Mouse (Mus musculus): ENCODE measurements around the gene Pck1. TPM values are rescaled to one million over a fixed set of nuclear protein-coding genes. Genes with fewer than 3 reads are reported as not detected.

Gene Pck1
- polyA plus RNA-seq, 1 experiment from 2014 or later = 0.08 TPM

- H3K4me3 ChIP-seq (replicated peaks) = no peak overlapping the region
- ATAC-seq (ENCODE audit: insufficient number of reproducible peaks, insufficient read depth, low FRiP score, low TSS enrichment, low read depth) = no peak
- whole genome bisulfite sequencing = 45% methylated on average over 2 of the region's 2 CpGs
- H3K36me3 ChIP-seq = no peaks in the 10 kb centered on the region
- peaks cover 23% of the 10 kb centered on the region; the same call in 1 of the 2 replicates for H3K27me3 ChIP-seq
- H3K4me1 ChIP-seq (replicated peaks) = peaks cover 38% of the 10 kb centered on the region
- no peak overlapping the region for H3K9ac ChIP-seq (replicated peaks)
- H3K9me3 ChIP-seq = no peaks in the 10 kb centered on the region
- H3K27ac ChIP-seq = no peak overlapping the region
- H3K4me2 ChIP-seq = no peak overlapping the region
These were observed 11.5 kb downstream of the Pck1 start for GRCm38 (mm10) chr2:173164358-173164757.

DNA sequence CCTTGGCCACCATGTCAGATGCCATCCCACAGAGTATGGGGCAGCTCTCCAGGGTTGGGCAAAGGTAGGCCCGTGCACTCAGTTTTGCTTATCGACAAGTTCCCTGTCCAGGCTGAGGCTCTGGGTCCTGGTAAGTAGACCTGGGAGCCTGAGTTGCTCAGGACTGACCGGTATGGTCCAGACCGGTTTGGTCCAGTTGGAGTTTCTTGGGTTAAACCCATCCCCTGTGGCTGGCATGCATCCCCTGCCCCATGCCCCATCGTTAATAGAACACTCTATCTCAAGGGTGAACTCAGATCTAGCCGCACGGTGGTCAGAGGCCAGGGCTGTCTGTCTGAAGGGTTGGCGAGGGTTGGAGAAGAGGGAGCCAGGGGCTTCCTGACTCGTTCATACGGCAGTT, 12.1 kb downstream of the Pck1 start:
- Histone ChIP-seq H3K9ac (replicated peaks) (no peak overlapping the region), H3K27ac (no peak overlapping the region), H3K9me3 (no peaks in the 10 kb centered on the region), H3K27me3 (peaks cover 23% of the 10 kb centered on the region; the same call in 1 of the 2 replicates), H3K4me1 (replicated peaks) (peaks cover 32% of the 10 kb centered on the region), H3K4me3 (replicated peaks) (no peak overlapping the region), H3K36me3 (no peaks in the 10 kb centered on the region), H3K4me2 (no peak overlapping the region)
- ATAC-seq (ENCODE audit: insufficient number of reproducible peaks, insufficient read depth, low FRiP score, low TSS enrichment, low read depth) = peak; percentile 23; the same call in 1 of the 2 replicates
- WGBS = 90% methylated on average over 10 of the region's 10 CpGs

- H3K36me3 ChIP-seq = no peaks in the 10 kb centered on the region
- no peak overlapping the region for H3K4me2 ChIP-seq
- H3K4me1 ChIP-seq (replicated peaks) = peaks cover 31% of the 10 kb centered on the region
- H3K9ac ChIP-seq (replicated peaks) = no peak overlapping the region
- H3K27me3 ChIP-seq = peaks cover 23% of the 10 kb centered on the region; the same call in 1 of the 2 replicates
- H3K9me3 ChIP-seq = no peaks in the 10 kb centered on the region
- no peak overlapping the region for H3K4me3 ChIP-seq (replicated peaks)
- no peak for ATAC-seq (ENCODE audit: insufficient number of reproducible peaks, insufficient read depth, low FRiP score, low TSS enrichment, low read depth)
- WGBS = 93% methylated on average over 10 of the region's 10 CpGs
- H3K27ac ChIP-seq = no peak overlapping the region
These were observed 12.5 kb downstream of the Pck1 start for GRCm38 (mm10) chr2:173165357-173165756.

DNA sequence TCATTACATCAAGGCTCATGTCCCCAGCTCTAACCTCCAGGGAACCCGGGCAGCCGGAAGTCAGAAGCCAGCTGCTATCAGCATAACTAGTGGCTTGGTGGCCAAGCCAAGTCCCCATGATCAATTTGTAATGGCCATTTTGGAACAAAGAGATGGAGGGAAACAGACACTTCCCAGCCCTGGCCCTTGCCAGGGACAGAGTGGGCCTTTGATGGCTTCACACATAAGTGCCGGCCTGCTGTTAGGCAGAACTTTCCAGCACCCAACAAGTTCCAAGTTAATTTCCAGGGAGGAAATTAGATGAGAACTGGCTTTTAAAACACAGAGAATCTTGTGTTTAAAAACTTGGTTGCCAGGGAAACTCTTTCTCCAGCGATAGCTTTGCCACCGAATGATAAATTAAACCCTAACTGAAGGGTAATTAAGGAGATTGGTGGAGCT, 15.6 kb downstream of the Pck1 start:
- Histone ChIP-seq H3K9me3 (no peaks in the 10 kb centered on the region), H3K4me2 (no peak overlapping the region), H3K36me3 (no peaks in the 10 kb centered on the region), H3K4me1 (replicated peaks) (peaks cover 45% of the 10 kb centered on the region), H3K4me3 (replicated peaks) (no peak overlapping the region), H3K9ac (replicated peaks) (no peak overlapping the region), H3K27me3 (peaks cover 21% of the 10 kb centered on the region), H3K27ac (peak overlapping the region; percentile 62)
- ATAC-seq (ENCODE audit: insufficient number of reproducible peaks, insufficient read depth, low FRiP score, low TSS enrichment, low read depth) = no peak
- 24% methylated on average over 5 of the region's 5 CpGs for WGBS

DNA sequence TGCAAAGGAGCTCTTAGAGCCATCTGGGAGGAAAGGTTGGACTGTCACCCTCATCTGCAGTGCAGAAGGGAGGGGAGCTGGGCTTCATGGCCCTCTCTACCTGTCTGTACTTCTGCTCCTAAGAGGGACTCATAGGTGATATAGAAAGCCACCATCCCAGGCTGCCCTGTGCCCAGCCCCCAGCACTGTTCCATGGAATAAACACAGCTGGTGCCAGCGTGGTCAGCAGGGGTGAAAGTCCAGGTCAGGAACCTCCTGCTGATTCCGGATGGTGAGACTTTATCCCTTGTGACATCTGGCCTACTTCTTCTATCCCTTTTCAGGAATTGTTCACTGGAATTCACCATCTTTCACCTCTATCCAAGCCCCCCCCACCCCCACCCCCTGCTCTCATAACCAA, 17.2 kb downstream of the Pck1 start:
- Histone ChIP-seq H3K4me2 (no peak overlapping the region), H3K36me3 (no peaks in the 10 kb centered on the region), H3K27me3 (peaks cover 20% of the 10 kb centered on the region), H3K27ac (no peak overlapping the region), H3K4me3 (replicated peaks) (no peak overlapping the region), H3K9me3 (no peaks in the 10 kb centered on the region), H3K4me1 (replicated peaks) (peaks cover 56% of the 10 kb centered on the region), H3K9ac (replicated peaks) (no peak overlapping the region)
- ATAC-seq (ENCODE audit: insufficient number of reproducible peaks, insufficient read depth, low FRiP score, low TSS enrichment, low read depth) = no peak
- WGBS = 52% methylated on average over 2 of the region's 2 CpGs

GRCm38 (mm10) chr2:173170715-173171114, 17.9 kb downstream of the Pck1 start:
- peaks cover 19% of the 10 kb centered on the region for H3K27me3 ChIP-seq
- 0 out of 2 replicates have a peak, but pooled peaks cover under 1% of the 10 kb centered on the region for H3K9me3 ChIP-seq
- WGBS = 38% methylated on average over 2 of the region's 2 CpGs
- no peaks in the 10 kb centered on the region for H3K36me3 ChIP-seq
- peak overlapping the region; percentile 94; the same call in 1 of the 2 replicates for H3K27ac ChIP-seq
- no peak for ATAC-seq (ENCODE audit: insufficient number of reproducible peaks, insufficient read depth, low FRiP score, low TSS enrichment, low read depth)
- H3K4me1 ChIP-seq (replicated peaks) = peaks cover 56% of the 10 kb centered on the region
- no peak overlapping the region for H3K4me2 ChIP-seq
- H3K9ac ChIP-seq (replicated peaks) = no peak overlapping the region
- H3K4me3 ChIP-seq (replicated peaks) = no peak overlapping the region

DNA sequence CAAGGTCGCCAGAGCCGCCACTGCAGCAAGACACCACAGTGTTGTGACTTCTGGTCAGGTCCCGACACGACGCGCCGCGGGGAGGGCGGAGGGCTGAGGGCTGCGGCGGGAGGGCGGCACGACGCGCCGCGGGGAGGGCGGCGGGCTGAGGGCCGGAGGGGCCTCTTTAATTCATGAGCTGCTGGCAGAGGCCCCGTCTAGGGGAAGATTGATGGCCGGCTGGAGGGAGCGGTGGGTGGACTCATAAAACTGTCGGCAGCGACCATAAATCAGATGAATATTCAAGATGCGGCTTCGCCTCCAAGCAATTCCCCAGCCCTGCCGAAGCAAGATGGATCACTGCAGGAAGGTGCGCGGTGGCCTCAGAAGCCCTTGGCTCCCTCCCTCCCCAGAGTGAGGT, 18.6 kb downstream of the Pck1 start:
- under 1% methylated on average over 30 of the region's 30 CpGs for WGBS
- peak overlapping the region; percentile 94 for H3K27ac ChIP-seq
- H3K4me3 ChIP-seq (replicated peaks) = peak overlapping the region; percentile 15
- 0 out of 2 replicates have a peak, but pooled peaks cover 4% of the 10 kb centered on the region for H3K9me3 ChIP-seq
- H3K9ac ChIP-seq (replicated peaks) = peak overlapping the region; percentile 31; the same call in 1 of the 2 replicates
- H3K27me3 ChIP-seq = peaks cover 12% of the 10 kb centered on the region; the same call in 1 of the 2 replicates
- no peaks in the 10 kb centered on the region for H3K36me3 ChIP-seq
- H3K4me1 ChIP-seq (replicated peaks) = peaks cover 56% of the 10 kb centered on the region
- 0 out of 2 replicates have a peak, but pooled peaks have one; percentile 40 for ATAC-seq (ENCODE audit: insufficient number of reproducible peaks, insufficient read depth, low FRiP score, low TSS enrichment, low read depth)
- peak overlapping the region; percentile 52 for H3K4me2 ChIP-seq

- Histone ChIP-seq H3K36me3 (no peaks in the 10 kb centered on the region), H3K9ac (replicated peaks) (0 out of 2 replicates have a peak overlapping the region, but pooled peaks have one; percentile 31), H3K9me3 (0 out of 2 replicates have a peak, but pooled peaks cover 4% of the 10 kb centered on the region), H3K27ac (peak overlapping the region; percentile 94), H3K27me3 (peaks cover 15% of the 10 kb centered on the region; the same call in 1 of the 2 replicates), H3K4me2 (peak overlapping the region; percentile 52), H3K4me3 (replicated peaks) (no peak overlapping the region), H3K4me1 (replicated peaks) (peaks cover 56% of the 10 kb centered on the region)
- 0 out of 2 replicates have a peak, but pooled peaks have one; percentile 15 for ATAC-seq (ENCODE audit: insufficient number of reproducible peaks, insufficient read depth, low FRiP score, low TSS enrichment, low read depth)
- WGBS = 37% methylated on average over 5 of the region's 5 CpGs
These were observed 19.1 kb downstream of the Pck1 start for GRCm38 (mm10) chr2:173171956-173172355.

DNA sequence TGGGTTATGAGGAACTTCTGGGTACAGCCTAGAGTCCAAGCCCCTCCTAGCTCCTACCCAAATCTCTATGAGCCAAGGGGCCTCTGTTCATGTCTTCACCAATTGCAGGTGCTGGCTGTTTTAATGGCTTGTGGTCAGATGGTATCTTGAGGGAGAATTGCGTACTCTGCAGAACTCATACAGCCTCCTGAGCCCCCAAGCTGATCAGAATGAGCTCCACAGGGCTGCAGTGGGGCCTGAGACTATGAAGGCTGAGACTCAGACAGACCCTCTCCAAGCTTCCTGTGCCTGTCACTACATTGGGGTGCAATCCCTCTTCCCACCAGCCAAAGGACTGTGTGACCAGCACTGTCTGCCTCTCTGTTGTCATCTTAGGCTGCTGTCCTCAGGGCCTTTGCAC, 19.5 kb downstream of the Pck1 start:
- Histone ChIP-seq H3K4me1 (replicated peaks) (peaks cover 56% of the 10 kb centered on the region), H3K4me3 (replicated peaks) (no peak overlapping the region), H3K36me3 (no peaks in the 10 kb centered on the region), H3K9me3 (0 out of 2 replicates have a peak, but pooled peaks cover 4% of the 10 kb centered on the region), H3K27me3 (peaks cover 20% of the 10 kb centered on the region), H3K27ac (peak overlapping the region; percentile 94), H3K9ac (replicated peaks) (no peak overlapping the region), H3K4me2 (no peak overlapping the region)
- 56% methylated on average over 1 of the region's 1 CpGs for WGBS
- ATAC-seq (ENCODE audit: insufficient number of reproducible peaks, insufficient read depth, low FRiP score, low TSS enrichment, low read depth) = no peak

DNA sequence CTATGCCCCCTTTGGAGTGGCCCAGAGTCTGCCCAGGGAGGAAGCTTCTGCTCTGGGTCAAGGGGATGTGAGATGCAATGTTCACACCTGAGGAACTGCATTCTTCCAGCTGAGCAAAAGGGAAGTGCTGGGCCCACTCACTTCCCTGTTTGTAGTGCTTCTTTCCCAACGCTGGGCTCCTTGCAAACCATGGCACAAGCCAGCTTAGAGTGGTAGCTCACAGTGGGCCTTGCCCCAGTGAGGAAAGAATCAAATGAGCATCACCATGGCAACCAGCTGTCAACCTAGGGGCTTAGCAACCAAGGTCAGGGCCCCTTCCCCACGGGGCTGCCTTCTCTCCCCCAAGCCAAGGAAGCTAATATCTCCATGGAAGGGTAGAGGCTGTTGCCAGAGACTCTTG, 20.2 kb downstream of the Pck1 start:
- no peak for ATAC-seq (ENCODE audit: insufficient number of reproducible peaks, insufficient read depth, low FRiP score, low TSS enrichment, low read depth)
- Histone ChIP-seq H3K4me1 (replicated peaks) (peaks cover 56% of the 10 kb centered on the region), H3K36me3 (no peaks in the 10 kb centered on the region), H3K27me3 (peaks cover 26% of the 10 kb centered on the region), H3K27ac (peak overlapping the region; percentile 94), H3K9me3 (0 out of 2 replicates have a peak, but pooled peaks cover 4% of the 10 kb centered on the region), H3K4me2 (peak overlapping the region; percentile 51), H3K4me3 (replicated peaks) (no peak overlapping the region), H3K9ac (replicated peaks) (0 out of 2 replicates have a peak overlapping the region, but pooled peaks have one; percentile 8)
- WGBS = 26% methylated on average over 2 of the region's 2 CpGs

DNA sequence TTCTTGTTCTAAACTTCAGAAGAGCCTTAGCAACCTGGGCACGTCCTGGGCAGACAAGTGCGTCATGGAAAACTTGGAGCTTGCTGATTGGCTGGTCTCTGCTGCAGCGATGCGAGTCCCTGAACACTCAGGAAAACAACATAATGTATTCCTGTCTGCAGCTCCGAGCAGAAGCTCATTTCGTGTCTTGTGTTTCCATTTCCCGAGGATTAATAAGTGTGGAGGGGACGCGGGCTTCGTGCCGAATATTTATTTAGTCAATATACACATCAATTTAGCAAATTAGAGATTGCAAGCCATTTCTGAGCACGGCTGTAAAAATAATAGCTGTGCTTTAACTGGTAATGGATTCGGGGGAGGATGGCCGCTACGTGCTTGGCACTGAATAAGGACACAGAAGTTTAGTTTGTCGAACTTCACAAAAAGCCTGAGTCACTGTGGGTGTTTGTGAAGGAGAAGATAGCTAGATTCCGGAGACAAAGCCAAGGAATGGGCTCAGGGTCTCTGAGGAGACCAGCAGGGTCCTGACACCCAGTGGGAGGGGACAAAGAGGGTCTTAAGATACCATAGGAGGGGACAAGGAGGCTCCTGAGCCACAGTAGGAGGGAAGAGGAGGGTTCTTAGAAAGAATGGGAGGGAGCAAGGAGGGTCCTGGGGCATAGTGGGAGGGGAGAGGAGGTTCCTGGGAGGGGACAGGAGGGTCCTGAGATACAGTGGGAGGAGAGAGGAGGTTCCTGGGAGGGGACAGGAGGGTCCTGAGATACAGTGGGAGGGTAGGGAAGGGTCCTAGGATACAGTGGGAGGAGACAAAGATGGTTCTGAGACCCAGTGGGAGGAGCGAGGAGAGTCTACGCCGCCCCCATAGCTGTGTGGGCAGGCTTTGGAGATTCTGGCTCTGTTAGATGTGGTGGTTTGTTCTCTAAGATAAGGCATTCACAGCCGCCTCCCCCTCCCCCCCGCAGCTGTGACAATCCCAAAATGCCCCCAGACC, 21.0 kb downstream of the Pck1 start:
- peaks cover 48% of the 10 kb centered on the region for H3K4me1 ChIP-seq (replicated peaks)
- H3K27ac ChIP-seq = peak overlapping the region; percentile 94
- H3K4me3 ChIP-seq (replicated peaks) = peak overlapping the region; percentile 12; the same call in 1 of the 2 replicates
- 0 out of 2 replicates have a peak, but pooled peaks cover 4% of the 10 kb centered on the region for H3K9me3 ChIP-seq
- peak; percentile 73 for ATAC-seq (ENCODE audit: insufficient number of reproducible peaks, insufficient read depth, low FRiP score, low TSS enrichment, low read depth)
- H3K36me3 ChIP-seq = no peaks in the 10 kb centered on the region
- peaks cover 27% of the 10 kb centered on the region for H3K27me3 ChIP-seq
- 0 out of 2 replicates have a peak overlapping the region, but pooled peaks have one; percentile 5 for H3K9ac ChIP-seq (replicated peaks)
- H3K4me2 ChIP-seq = peak overlapping the region; percentile 51
- WGBS = 5% methylated on average over 22 of the region's 22 CpGs
